Mouse (Mus musculus) heart, postnatal 0 days (tissue): ENCODE data around the gene Gm45233. TPM values are rescaled to one million over a fixed set of nuclear protein-coding genes. Genes with fewer than 3 reads are reported as not detected.

ENCODE experiments used
- ATAC-seq: fragments of 200-750 bp; cut with Nextera tagmentation; 2 replicates; pipeline ENCODE4 v1.8.0; 2017; ENCODE audit warnings: low read depth, moderate number of reproducible peaks, moderate library complexity; ENCODE audit not compliant: insufficient read depth
- DNase-seq: peaks from one replicate; pipeline ENCODE4 v3.0.0-alpha.2; 2016; ENCODE audit warnings: low spot score
- H3K27ac ChIP-seq: fragments of 300-500 bp; sonication (generic); 2 replicates; pipeline ENCODE4 v1.5.1; 2014; ENCODE audit warnings: low read depth, mild to moderate bottlenecking
- H3K27me3 ChIP-seq: fragments of 300-500 bp; sonication (generic); 2 replicates; pipeline ENCODE4 v1.6.1; 2014; ENCODE audit warnings: low read length, mixed read lengths; ENCODE audit not compliant: control insufficient read depth, insufficient read depth
- H3K36me3 ChIP-seq: fragments of 300-500 bp; sonication (generic); replicated peaks from 2 replicates; pipeline ENCODE4 v1.6.1; 2014; ENCODE audit warnings: low read length, mixed read lengths; ENCODE audit not compliant: control insufficient read depth, insufficient read depth
- H3K4me1 ChIP-seq: fragments of 300-500 bp; sonication (generic); 2 replicates; pipeline ENCODE4 v1.6.1; 2014; ENCODE audit warnings: antibody characterized with exemption; ENCODE audit not compliant: control insufficient read depth, insufficient read depth
- H3K4me2 ChIP-seq: fragments of 300-500 bp; sonication (generic); 2 replicates; pipeline ENCODE4 v1.6.1; 2014; ENCODE audit warnings: low read depth, mild to moderate bottlenecking, low read length, moderate library complexity
- H3K4me3 ChIP-seq: fragments of 300-500 bp; sonication (generic); 2 replicates; pipeline ENCODE4 v1.5.1; 2014; ENCODE audit warnings: low read depth, low read length
- H3K9ac ChIP-seq: fragments of 300-500 bp; sonication (generic); replicated peaks from 2 replicates; pipeline ENCODE4 v1.6.1; 2014; ENCODE audit warnings: low read depth, low read length, mixed read lengths
- H3K9me3 ChIP-seq: fragments of 300-500 bp; sonication (generic); replicated peaks from 2 replicates; pipeline ENCODE4 v1.6.1; 2016; ENCODE audit warnings: low read length; ENCODE audit not compliant: control insufficient read depth
- CTCF ChIP-seq: IDR thresholded peaks from 2 replicates; pipeline ENCODE4 v1.5.1; 2016; ENCODE audit warnings: antibody characterized with exemption, control low read depth, low read depth
- EP300 ChIP-seq: IDR thresholded peaks from 2 replicates; pipeline ENCODE4 v1.6.1; 2016; ENCODE audit warnings: antibody characterized with exemption, low read depth
- WGBS: fragments of 180-500 bp; shearing (Covaris S2); extraction: QIAGEN DNeasy Blood & Tissue Kit; methylation state at CpG from one replicate; pipeline ENCODE4 v1.1.7; 2014; 5-methylcytosine and 5-hydroxymethylcytosine counted together
- polyA plus RNA-seq: library from polyadenylated mRNA; unstranded; fragments of >200 nt; fragmentation: Nextera tagmentation; extraction: Ambion mirVana; gene quantifications from 2 replicates; pipeline ENCODE4 v1.2.1, GENCODE M21; 2015
- total RNA-seq: library from RNA; depleted of rRNA; stranded (reverse); fragments of >200 nt; gene quantifications from 2 replicates; pipeline ENCODE4 v1.2.3, GENCODE M21; 2014; ENCODE audit warnings: low replicate concordance

The Gm45233 gene
- total and polyA plus RNA-seq, 2 experiments from 2014 or later, result 0.60 TPM; not detected in 1

DNA sequence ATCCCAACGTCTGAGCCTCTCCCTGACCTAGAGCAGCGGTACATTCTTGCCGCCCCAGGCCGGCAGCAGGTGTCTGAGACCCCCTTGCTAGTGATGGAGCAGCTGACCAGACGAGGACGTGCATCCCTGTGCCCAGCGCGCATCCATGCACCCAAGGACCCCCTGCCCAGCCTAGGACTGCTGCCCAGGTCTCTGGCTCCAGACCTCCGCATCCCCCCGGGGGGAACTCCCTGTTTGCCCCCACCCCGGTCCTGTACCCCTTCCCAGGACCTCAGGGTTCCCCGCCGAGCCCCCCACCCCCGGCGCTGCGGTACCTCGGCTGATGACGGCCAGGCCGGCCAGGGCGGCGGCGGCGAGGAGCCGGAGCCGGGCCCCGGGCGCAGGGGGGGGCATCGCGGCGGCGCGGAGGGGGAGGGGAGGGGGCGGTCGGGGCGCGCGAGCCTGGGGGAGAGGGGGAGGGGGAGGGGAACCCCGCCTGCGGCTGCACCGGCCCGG is 45.8 kb downstream of the Gm45233 start, which contains the start of gene Iglon5:
Iglon5 (minus strand) TSS at position 445 of the 495 bp plus-strand sequence.
- H3K4me3 ChIP-seq, result peak within 1 kb of the TSS; percentile 28

DNA sequence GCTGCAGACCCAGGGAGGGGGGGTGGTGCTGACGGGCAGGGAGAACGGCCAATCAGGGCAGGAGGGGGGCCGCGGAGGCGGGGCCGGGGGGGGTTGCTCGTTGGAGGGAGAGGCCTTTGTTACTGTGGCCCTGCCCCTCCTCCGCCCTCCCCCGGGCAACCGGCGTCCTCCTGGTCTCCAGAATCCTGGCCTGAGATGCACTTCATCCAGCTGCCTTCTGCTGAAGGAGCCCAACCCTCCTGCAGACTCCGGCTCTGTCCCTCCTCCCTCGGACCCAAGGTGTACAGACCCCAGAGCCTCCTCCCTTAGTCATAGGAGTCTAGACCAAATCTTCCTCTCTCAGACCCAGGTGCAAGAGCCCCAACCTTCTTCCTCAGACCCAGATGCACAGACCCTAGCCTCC is 46.3 kb downstream of the Gm45233 start:
- Histone ChIP-seq H3K4me3 (peak overlapping the region; percentile 28), H3K4me1 (no peaks in the 10 kb centered on the region), H3K36me3 (no peaks in the 10 kb centered on the region), H3K9me3 (no peaks in the 10 kb centered on the region), H3K4me2 (peak overlapping the region; percentile 57), H3K27ac (no peak overlapping the region), H3K9ac (no peak overlapping the region), H3K27me3 (peaks cover 41% of the 10 kb centered on the region)
- DNase-seq, result no peak
- 6% methylated on average over 6 of the region's 13 CpGs for WGBS
- no peak for ATAC-seq
- no peak for TF ChIP-seq CTCF
- no peak for TF ChIP-seq EP300

More for the DNA sequence above, 45.8 kb downstream of the Gm45233 start, which contains the start of gene Iglon5:
- H3K4me2 ChIP-seq, result peak within 1 kb of the TSS; percentile 57
- no peaks in the 10 kb centered on the region for H3K36me3 ChIP-seq
- ATAC-seq (no peak), DNase-seq (no peak)
- under 1% methylated on average over 10 of the region's 41 CpGs for WGBS
- no peaks in the 10 kb centered on the region for H3K4me1 ChIP-seq
- no peak for TF ChIP-seq EP300
- TF ChIP-seq CTCF, result no peak
- no peak within 1 kb of the TSS for H3K9ac ChIP-seq
- no peaks in the 10 kb centered on the region for H3K9me3 ChIP-seq
- peaks cover 37% of the 10 kb centered on the region for H3K27me3 ChIP-seq
- no peak within 1 kb of the TSS for H3K27ac ChIP-seq

DNA sequence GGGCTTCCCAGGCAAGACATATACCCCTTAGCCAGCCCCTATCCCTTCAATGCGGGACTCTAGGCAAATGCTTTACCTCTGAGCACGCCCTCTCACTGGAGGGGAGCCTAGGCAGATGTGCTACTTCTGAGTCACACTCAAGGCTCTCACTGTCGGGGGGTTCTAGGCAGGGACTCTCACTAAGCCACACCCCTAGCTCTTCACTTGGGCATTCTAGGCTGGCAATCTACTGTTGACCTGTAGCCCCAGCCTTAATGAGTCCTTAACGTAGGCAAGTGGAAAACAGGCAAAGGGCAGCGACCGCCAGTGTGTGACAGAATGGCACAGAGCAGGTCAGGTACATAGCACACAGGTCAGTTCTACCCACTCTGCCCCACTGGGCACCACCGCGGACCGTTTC is 46.9 kb downstream of the Gm45233 start:
- Histone ChIP-seq H3K4me3 (no peak overlapping the region), H3K27me3 (peaks cover 42% of the 10 kb centered on the region), H3K4me1 (no peaks in the 10 kb centered on the region), H3K4me2 (no peak overlapping the region), H3K36me3 (no peaks in the 10 kb centered on the region), H3K9ac (no peak overlapping the region), H3K9me3 (no peaks in the 10 kb centered on the region), H3K27ac (no peak overlapping the region)
- TF ChIP-seq EP300 (no peak), CTCF (no peak)
- DNase-seq (no peak), ATAC-seq (no peak)
- WGBS, result 54% methylated on average over 9 of the region's 9 CpGs

DNA sequence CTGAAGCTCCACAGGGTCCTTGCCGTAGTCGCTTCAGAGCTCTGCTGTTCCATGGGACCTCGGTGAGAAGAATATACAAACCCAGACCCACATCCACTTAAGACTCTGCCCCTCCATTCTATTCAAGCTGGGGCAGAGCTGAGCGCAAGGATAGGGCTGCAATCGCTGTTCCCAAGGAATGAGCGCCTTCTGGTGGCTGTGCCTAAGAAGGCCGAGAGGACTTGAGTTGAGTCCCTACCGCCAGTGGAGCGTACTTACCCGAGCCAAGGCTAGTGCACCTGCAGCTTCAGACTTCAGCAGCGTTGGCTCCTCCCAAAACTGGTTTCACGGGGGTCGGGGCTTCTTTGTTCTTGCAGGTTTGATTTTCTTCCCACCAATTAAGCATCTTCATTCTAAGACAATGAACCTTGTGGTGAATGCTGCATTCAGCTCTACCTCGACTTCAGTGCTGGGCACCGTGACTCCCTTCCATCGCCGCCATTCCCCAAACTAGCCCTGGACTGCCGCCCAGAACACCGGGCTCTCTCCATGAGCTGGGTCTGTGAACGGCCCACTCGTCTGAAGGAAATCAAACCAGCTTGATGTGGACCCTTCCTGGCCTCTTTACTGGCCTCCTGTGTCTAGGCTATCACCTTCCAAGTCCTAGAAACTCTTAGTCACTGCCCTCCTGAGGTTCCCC is 51.6 kb downstream of the Gm45233 start:
- peak; percentile 15 for DNase-seq
- H3K4me3 ChIP-seq, result no peak overlapping the region
- 0 out of 2 replicates have a peak, but pooled peaks cover 3% of the 10 kb centered on the region for H3K9me3 ChIP-seq
- H3K27ac ChIP-seq, result no peak overlapping the region
- H3K4me2 ChIP-seq, result no peak overlapping the region
- H3K4me1 ChIP-seq, result no peaks in the 10 kb centered on the region
- 15% methylated on average over 21 of the region's 21 CpGs for WGBS
- no peak overlapping the region for H3K9ac ChIP-seq
- peaks cover 19% of the 10 kb centered on the region for H3K27me3 ChIP-seq
- no peaks in the 10 kb centered on the region for H3K36me3 ChIP-seq
- ATAC-seq, result no peak; the same call in 1 of the 2 replicates
- TF ChIP-seq EP300 (no peak), CTCF (peak; percentile 58)

DNA sequence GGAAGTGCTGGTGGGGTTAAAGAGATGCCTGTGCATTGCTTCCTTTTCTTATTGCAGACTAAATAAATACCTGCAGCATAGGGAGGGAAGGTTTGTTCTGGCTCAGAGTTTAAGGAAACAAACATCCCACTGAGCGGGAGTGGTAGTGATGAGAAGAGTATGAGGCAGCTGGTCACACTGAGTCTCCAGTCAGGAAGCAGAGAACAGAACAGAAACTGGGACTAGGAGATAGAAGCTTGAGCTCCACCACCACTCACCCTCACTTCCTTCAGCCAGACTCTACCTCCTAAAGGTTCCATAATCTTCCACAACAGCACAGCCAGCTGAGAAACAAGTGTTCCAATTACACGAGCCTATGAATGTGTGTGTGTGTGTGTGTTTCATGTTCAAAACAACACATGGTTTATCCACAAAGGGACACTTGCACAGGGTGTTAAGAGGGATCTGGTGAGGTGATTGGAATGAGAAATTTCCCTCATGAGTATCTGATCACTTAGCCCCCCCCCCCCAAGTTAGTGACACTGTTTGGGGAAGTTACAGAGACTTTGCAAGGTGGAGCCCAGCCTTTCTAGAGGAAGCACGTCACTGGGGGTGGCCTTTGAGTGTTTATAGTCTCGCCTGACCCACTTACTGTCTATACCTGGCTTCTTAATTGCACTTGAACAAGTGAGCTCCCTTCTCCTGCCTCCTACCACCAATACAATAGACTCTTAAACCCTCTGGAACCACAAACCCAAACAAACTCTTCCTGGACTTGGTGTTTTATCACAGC is 68.0 kb downstream of the Gm45233 start:
- H3K27me3 ChIP-seq, result no peaks in the 10 kb centered on the region
- H3K9ac ChIP-seq, result no peak overlapping the region
- no peak for ATAC-seq
- no peak overlapping the region for H3K4me3 ChIP-seq
- H3K27ac ChIP-seq, result no peak overlapping the region
- H3K36me3 ChIP-seq, result no peaks in the 10 kb centered on the region
- H3K4me1 ChIP-seq, result no peaks in the 10 kb centered on the region
- H3K9me3 ChIP-seq, result no peaks in the 10 kb centered on the region
- WGBS, result 40% methylated on average over 4 of the region's 4 CpGs
- DNase-seq, result no peak
- TF ChIP-seq CTCF (no peak), EP300 (no peak)
- no peak overlapping the region for H3K4me2 ChIP-seq
